Mouse (Mus musculus): ENCODE measurements around the gene Arhgap11a.

Arhgap11a gene

DNA sequence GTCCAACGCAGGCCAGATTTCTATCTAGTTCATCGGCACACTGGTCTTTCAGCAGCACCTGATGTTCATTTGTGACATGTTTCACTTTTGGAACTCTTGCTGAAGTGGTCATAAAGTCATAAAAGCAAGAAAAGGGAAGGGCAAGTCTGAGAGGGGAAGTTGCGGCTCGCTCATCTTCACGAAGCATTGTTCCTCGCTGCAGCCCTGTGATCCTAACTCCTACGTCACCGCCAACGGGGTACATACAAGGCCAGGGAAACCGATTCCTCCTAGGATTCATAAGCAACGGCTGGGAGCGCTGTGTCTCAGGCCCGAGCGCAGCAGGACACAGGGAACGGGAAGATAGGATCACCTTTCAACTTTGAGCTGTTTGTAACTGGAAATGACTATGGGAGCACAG, 28.3 kb downstream of the Arhgap11a start:
- in situ Hi-C loops (cut with MboI, MseI) = no loop called here

GRCm38 (mm10) chr2:113817681-113818606, 30.5 kb downstream of the Arhgap11a start:
- in situ Hi-C loops (cut with MboI, MseI) = no loop called here

DNA sequence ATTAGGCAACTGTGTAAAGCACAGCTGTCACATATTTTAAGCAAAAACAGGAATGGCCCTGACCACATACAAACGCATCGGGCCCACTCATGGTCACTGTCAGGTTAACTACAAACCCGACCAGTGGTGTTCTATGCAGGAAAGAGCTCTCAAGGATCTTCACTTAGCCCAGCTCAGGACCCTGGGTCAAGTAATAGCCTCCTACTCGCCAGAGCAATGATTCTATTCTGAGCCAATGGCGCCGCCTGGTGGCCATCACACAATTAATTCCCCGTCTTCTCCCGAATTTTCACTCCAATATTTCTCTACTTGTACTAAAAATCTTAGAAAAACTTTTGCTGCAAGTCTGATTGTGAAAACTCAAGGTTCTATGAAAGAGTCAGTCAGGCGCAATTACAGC, 40.8 kb downstream of the Arhgap11a start:
- in situ Hi-C loops (cut with MboI, MseI) = loop anchor here (10.0 kb wide), 1 partner anchor 313 kb away; no protein-coding TSS in a partner anchor

GRCm38 (mm10) chr2:113806851-113807577, 41.4 kb downstream of the Arhgap11a start:
- in situ Hi-C loops (cut with MboI, MseI) = loop anchor here (10.0 kb wide), 1 partner anchor 312 kb away; no protein-coding TSS in a partner anchor

- in situ Hi-C loops (cut with MboI, MseI) = loop anchor here (10.0 kb wide), 1 partner anchor 311 kb away; no protein-coding TSS in a partner anchor
Measured at GRCm38 (mm10) chr2:113805765-113806164, 42.7 kb downstream of the Arhgap11a start.

DNA sequence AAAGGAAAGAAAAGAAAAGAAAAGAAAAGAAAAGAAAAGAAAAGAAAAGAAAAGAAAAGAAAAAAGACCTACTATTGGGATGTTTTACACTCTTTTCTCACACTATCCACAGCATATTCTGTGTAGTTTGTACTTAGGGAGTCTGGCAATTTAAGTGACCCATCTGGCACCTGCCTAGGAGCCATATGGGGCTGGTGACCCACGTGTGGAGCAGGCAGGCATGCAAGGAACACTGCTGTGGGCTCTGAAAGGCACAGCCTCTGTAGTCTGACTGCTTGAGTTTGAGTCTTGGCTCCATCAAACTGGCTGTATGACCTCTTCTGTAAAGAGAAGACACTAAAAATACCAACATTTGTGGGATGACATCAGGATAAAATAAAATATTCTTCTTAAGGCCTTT, 44.7 kb downstream of the Arhgap11a start:
- in situ Hi-C loops (cut with MboI, MseI) = loop anchor here (10.0 kb wide), 1 partner anchor 309 kb away; no protein-coding TSS in a partner anchor

DNA sequence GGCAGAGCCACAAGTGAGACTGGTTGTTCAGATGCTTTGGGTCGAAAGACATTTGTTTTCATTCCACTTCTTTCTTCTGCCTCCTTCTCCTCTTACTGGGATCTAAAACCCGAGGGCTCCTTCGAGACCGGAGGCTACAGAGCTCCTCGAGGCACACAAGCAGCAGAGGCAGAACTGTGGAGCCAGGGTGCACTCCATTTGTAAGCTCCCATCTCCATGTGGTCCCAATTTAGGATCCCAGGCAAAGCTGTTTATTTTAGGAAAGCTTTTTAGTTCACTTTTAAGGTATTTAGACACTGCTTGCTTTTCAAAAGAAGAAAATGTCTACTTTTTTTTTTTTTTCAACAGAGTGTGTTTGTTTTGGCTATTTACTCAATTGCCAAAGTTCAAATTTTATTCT, 47.6 kb downstream of the Arhgap11a start:
- in situ Hi-C loops (cut with MboI, MseI) = loop anchor here (10.0 kb wide), 1 partner anchor 306 kb away; no protein-coding TSS in a partner anchor

GRCm38 (mm10) chr2:113798605-113799004, 49.9 kb downstream of the Arhgap11a start:
- in situ Hi-C loops (cut with MboI, MseI) = no loop called here

- in situ Hi-C loops (cut with MboI, MseI) = no loop called here
Measured at GRCm38 (mm10) chr2:113795186-113795585, 53.3 kb downstream of the Arhgap11a start.

DNA sequence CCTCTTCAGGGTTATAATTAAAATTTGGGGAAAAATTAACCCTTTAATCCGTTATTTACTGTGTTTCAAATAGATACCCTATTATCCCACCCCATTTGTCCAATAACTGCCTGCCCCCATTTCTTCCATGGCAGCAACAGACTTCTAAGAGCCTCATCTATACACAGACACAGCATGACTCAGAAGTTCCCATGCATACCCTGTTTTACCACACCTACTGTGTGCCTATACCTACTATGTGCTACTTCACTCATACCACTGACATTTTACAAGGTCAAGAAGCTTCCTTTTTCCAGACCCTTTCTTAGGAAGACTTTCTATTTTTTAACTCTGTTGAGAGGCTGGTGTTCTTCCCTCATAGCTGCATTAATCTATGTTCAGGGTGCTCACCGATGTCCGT, 54.9 kb downstream of the Arhgap11a start:
- in situ Hi-C loops (cut with MboI, MseI) = no loop called here

- in situ Hi-C loops (cut with MboI, MseI) = no loop called here
Measured at GRCm38 (mm10) chr2:113788821-113789387, 59.6 kb downstream of the Arhgap11a start.

GRCm38 (mm10) chr2:113787882-113788281, 60.6 kb downstream of the Arhgap11a start:
- in situ Hi-C loops (cut with MboI, MseI) = no loop called here

DNA sequence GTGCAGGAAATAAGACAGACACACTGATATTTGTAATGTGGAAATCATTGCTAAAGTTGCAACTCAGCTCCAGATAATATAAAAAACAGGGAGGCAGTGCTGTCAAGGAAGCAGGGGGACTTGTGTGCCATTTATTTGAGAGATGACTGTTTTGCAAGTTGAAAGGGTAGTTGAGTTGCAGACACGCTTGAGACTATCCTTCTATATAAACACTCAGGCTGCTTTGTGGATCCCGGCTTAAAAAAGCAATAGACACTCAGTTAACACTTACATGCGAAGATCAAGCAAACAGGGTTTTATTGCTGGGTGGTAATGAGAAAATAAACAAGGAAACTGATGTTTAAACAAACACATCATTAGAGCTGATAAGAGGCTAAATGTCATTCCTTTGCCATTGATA, 63.6 kb downstream of the Arhgap11a start:
- in situ Hi-C loops (cut with MboI, MseI) = no loop called here

- in situ Hi-C loops (cut with MboI, MseI) = no loop called here
Measured at GRCm38 (mm10) chr2:113781521-113781920, 66.9 kb downstream of the Arhgap11a start.

Data from regulatory T cell (primary cell).